11 mouse cellular contexts compared by ENCODE assay signal in the genomic region with DNA sequence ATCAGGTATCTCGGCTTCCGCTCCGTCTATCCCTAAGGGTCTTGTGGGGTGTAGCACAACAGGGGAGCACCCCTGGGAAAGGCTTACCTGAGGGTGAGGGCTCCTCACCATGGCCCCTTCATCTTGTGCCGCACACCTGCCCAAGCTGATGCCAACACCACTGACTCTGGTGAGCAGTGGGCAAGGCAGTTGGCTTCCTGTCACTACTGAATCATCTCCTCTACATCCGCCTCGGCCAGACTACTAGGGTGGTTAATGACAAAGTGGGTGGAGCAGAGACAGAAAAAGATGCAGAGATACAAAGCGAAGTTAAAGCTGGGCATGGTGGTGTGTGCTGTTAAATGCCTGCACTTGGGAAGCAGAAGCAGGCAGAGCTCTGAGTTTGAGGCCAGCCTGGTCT. TPM values are rescaled to one million over a fixed set of nuclear protein-coding genes. Genes with fewer than 3 reads are reported as not detected.
DNase-seq lines count a peak whose midpoint lies in the region; ATAC-seq and TF ChIP-seq lines count a peak whose summit lies in the region.
"Had no signal": no experiment of that assay in that cellular context is flagged by ENCODE, and none has a peak within 500 bp of the region (broad histone marks: within the 10 kb centered on the region; RNA-seq: fewer than 3 reads in every experiment).

A gene (minus strand): TSS at position 224 of the 400 bp plus-strand sequence.

- no peak within 1 kb of the TSS for H3K4me2 ChIP-seq in forebrain, embryonic 13.5 days
- H3K4me2 ChIP-seq in lung, postnatal 0 days (replicated peaks; ENCODE audit: low read depth, low read length): no peak within 1 kb of the TSS
- H3K4me2 ChIP-seq: heart, embryonic 15.5 days had no signal

- H3K27ac ChIP-seq in forebrain, embryonic 13.5 days: 0 out of 2 replicates have a peak within 1 kb of the TSS, but pooled peaks have one; percentile 5
- H3K27ac ChIP-seq in forebrain, embryonic 10.5 days: no peak within 1 kb of the TSS
- H3K27ac ChIP-seq in small intestine, adult 2 months (ENCODE audit: insufficient read depth, low read depth, low read length): peak within 1 kb of the TSS; percentile 62
- H3K27ac ChIP-seq in lung, postnatal 0 days (ENCODE audit: low read length): no peak within 1 kb of the TSS
- H3K27ac ChIP-seq: heart, embryonic 15.5 days had no signal

- ATAC-seq in forebrain, embryonic 13.5 days: no peak
- peak in 1 of 2 experiments; percentile 38; a peak in 1 of 4 replicates for ATAC-seq in hematopoietic stem cell, adult 5-6 weeks (replicated peaks in 1 of 2; ENCODE audit: insufficient read depth in 1 of 2, low FRiP score in 2 of 2, low TSS enrichment in 1 of 2, low read depth in 1 of 2, poor library complexity in 2 of 2, severe bottlenecking in 2 of 2)
- ATAC-seq in lung, postnatal 0 days: no peak
- ATAC-seq: forebrain, embryonic 16.5 days had no signal

- no peak for TF ChIP-seq CTCF in lung, adult 2 months (IDR thresholded peaks at IDR 0.05; ENCODE audit: insufficient read depth, low read length)
- TF ChIP-seq CTCF in small intestine, adult 2 months (IDR thresholded peaks at IDR 0.05; ENCODE audit: extremely low read depth, insufficient read length, insufficient replicate concordance, low read depth, low read length): no peak
- no peak for TF ChIP-seq CTCF in lung, postnatal 0 days (IDR thresholded peaks at IDR 0.05)

- 88% methylated on average over 7 of the region's 7 CpGs for WGBS in forebrain, embryonic 13.5 days
- WGBS in forebrain, embryonic 10.5 days: 93% methylated on average over 7 of the region's 7 CpGs
- WGBS in lung, adult 2 months: 66% methylated on average over 7 of the region's 7 CpGs
- WGBS in small intestine, adult 2 months: 74% methylated on average over 7 of the region's 7 CpGs
- WGBS in lung, postnatal 0 days: 72% methylated on average over 7 of the region's 7 CpGs

- peaks cover 51% of the 10 kb centered on the region for H3K36me3 ChIP-seq in forebrain, embryonic 13.5 days (ENCODE audit: poor library complexity, severe bottlenecking)
- H3K36me3 ChIP-seq in forebrain, embryonic 10.5 days (replicated peaks): peaks cover 58% of the 10 kb centered on the region
- H3K36me3 ChIP-seq in small intestine, adult 2 months (ENCODE audit: control insufficient read depth, insufficient read depth, low read length): peaks cover 15% of the 10 kb centered on the region
- H3K36me3 ChIP-seq in lung, postnatal 0 days (ENCODE audit: insufficient read depth, low read length): peaks cover 23% of the 10 kb centered on the region

- no peak within 1 kb of the TSS for H3K9ac ChIP-seq in forebrain, embryonic 13.5 days
- H3K9ac ChIP-seq in lung, postnatal 0 days (replicated peaks; ENCODE audit: low read depth): no peak within 1 kb of the TSS
- H3K9ac ChIP-seq: heart, embryonic 15.5 days had no signal

- H3K9me3 ChIP-seq in forebrain, embryonic 13.5 days (replicated peaks): no peaks in the 10 kb centered on the region
- no peaks in the 10 kb centered on the region for H3K9me3 ChIP-seq in forebrain, embryonic 10.5 days
- no peaks in the 10 kb centered on the region for H3K9me3 ChIP-seq in lung, postnatal 0 days (ENCODE audit: low read length)
- H3K9me3 ChIP-seq: heart, embryonic 15.5 days had no signal

- no peaks in the 10 kb centered on the region for H3K4me1 ChIP-seq in forebrain, embryonic 13.5 days
- H3K4me1 ChIP-seq in forebrain, embryonic 10.5 days: peaks cover 4% of the 10 kb centered on the region; the same call in 1 of the 2 replicates
- H3K4me1 ChIP-seq in lung, adult 2 months (ENCODE audit: control insufficient read depth, insufficient read depth, low read length): no peaks in the 10 kb centered on the region
- H3K4me1 ChIP-seq in small intestine, adult 2 months (ENCODE audit: control insufficient read depth, insufficient read depth, insufficient read length, low read length): peaks cover 3% of the 10 kb centered on the region; the same call in 1 of the 2 replicates
- no peaks in the 10 kb centered on the region; the same call in 1 of the 2 replicates for H3K4me1 ChIP-seq in lung, postnatal 0 days (ENCODE audit: insufficient read depth, low read depth, low read length)
- H3K4me1 ChIP-seq: heart, embryonic 15.5 days had no signal

- no peaks in the 10 kb centered on the region for H3K27me3 ChIP-seq in forebrain, embryonic 13.5 days
- no peaks in the 10 kb centered on the region for H3K27me3 ChIP-seq in forebrain, embryonic 10.5 days (ENCODE audit: poor library complexity, severe bottlenecking)
- no peaks in the 10 kb centered on the region for H3K27me3 ChIP-seq in small intestine, adult 2 months (ENCODE audit: control insufficient read depth, insufficient read depth, low read length)
- H3K27me3 ChIP-seq in lung, postnatal 0 days (replicated peaks; ENCODE audit: insufficient read depth, low read length): no peaks in the 10 kb centered on the region
- H3K27me3 ChIP-seq: heart, embryonic 15.5 days had no signal

- no peak within 1 kb of the TSS for H3K4me3 ChIP-seq in forebrain, embryonic 13.5 days
- H3K4me3 ChIP-seq in forebrain, embryonic 10.5 days: no peak within 1 kb of the TSS
- no peak within 1 kb of the TSS for H3K4me3 ChIP-seq in lung, adult 2 months (replicated peaks; ENCODE audit: extremely low read depth, low read depth, low read length)
- peak within 1 kb of the TSS; percentile 57 for H3K4me3 ChIP-seq in small intestine, adult 2 months (ENCODE audit: low read depth, low read length)
- no peak within 1 kb of the TSS for H3K4me3 ChIP-seq in lung, postnatal 0 days (ENCODE audit: low read depth, low read length)
- H3K4me3 ChIP-seq: heart, embryonic 15.5 days had no signal

- no peak for DNase-seq in forebrain, embryonic 10.5 days (ENCODE audit: extremely low spot score, low spot score)
- DNase-seq in lung, postnatal 25 days (ENCODE audit: low spot score): peak; percentile 28
- no peak for DNase-seq in lung, adult 2 months
- no peak for DNase-seq in testis, postnatal 14 days (ENCODE audit: low spot score)
- no peak for DNase-seq in lung, postnatal 0 days (ENCODE audit: low spot score)
- DNase-seq: kidney, adult 8-10 months had no signal

- no peak for TF ChIP-seq POLR2A in lung, adult 2 months (IDR thresholded peaks at IDR 0.05; ENCODE audit: borderline replicate concordance, extremely low read depth, low read depth, low read length)
- TF ChIP-seq POLR2A in small intestine, adult 2 months (IDR thresholded peaks at IDR 0.05; ENCODE audit: low read depth, low read length): 0 out of 2 replicates have a peak, but pooled peaks have one; percentile 24

- TF ChIP-seq EP300 in lung, postnatal 0 days (IDR thresholded peaks at IDR 0.05): no peak

RNA-seq across cellular contexts. Expression of the gene that starts here (rescaled TPM):
- polyA plus RNA-seq in forebrain, embryonic 13.5 days (2015; fragmentation: Nextera tagmentation; extraction: Ambion mirVana): 3.4 and 5.3 TPM in 2 replicates
- polyA plus RNA-seq in forebrain, embryonic 10.5 days (2016; fragmentation: Nextera tagmentation; extraction: Ambion mirVana): 2.8 and 4.2 TPM in 2 replicates
- 8.0 and 8.4 TPM in 2 replicates for polyA plus RNA-seq in lung, adult 2 months (2012; rRNA removed)
- total RNA-seq in hematopoietic stem cell, adult 5-6 weeks (2017): 61.8 and 106 TPM in 2 replicates
- 4.0 and 6.9 TPM in 2 replicates for polyA plus RNA-seq in small intestine, adult 2 months (2012; rRNA removed)
- 3.0 and 3.2 TPM in 2 replicates for polyA plus RNA-seq in lung, postnatal 0 days (2015; fragmentation: Nextera tagmentation; extraction: Ambion mirVana)

Comparison
In these comparisons a context has a peak if more than half of its experiments do, and no peak if none do; other contexts are left out.
1. H3K27ac ChIP-seq: peak in forebrain, embryonic 13.5 days (single experiment) and small intestine, adult 2 months (single experiment); none in forebrain, embryonic 10.5 days (single experiment) and lung, postnatal 0 days (single experiment).